ENCODE assay signal across 19 mouse cellular contexts in the genomic region with DNA sequence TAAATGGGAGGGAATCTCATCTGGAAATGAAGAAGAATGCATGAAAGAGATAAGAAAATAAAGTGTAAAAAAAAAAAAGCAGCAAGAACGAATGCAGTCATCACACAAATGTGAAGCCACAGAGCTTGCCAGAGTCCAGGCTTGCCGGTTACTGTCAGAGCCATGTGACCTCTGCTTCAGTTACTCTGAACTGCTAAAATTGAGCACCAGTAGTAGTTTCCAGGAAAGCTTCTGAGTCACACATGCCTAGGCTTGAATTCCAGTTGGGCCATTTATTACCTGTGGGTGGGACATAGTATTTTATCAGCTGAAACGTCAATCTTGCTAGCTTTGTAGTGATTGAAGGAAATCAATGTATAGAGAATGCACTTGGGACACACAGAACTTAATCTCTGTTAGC. TPM values are rescaled to one million over a fixed set of nuclear protein-coding genes. Genes with fewer than 3 reads are reported as not detected.
A peak's percentile ranks its signal among the peaks of the same experiment; 100 is the strongest.
DNase-seq lines count a peak whose midpoint lies in the region; TF ChIP-seq lines count a peak whose summit lies in the region.
"Had no signal": no experiment of that assay in that cellular context is flagged by ENCODE, and none has a peak within 500 bp of the region (broad histone marks: within the 10 kb centered on the region; RNA-seq: fewer than 3 reads in every experiment).

No protein-coding gene starts in this region.

- no peak for TF ChIP-seq POLR2A in kidney, adult 2 months (IDR thresholded peaks at IDR 0.05; ENCODE audit: low read depth, low read length)

- WGBS in kidney, adult 2 months, result 33% methylated on average over 3 of the region's 3 CpGs

- peaks cover 9% of the 10 kb centered on the region; the same call in 1 of the 2 replicates for H3K4me1 ChIP-seq in kidney, adult 2 months (ENCODE audit: control insufficient read depth, insufficient read depth, low read length)
- H3K4me1 ChIP-seq: midbrain, embryonic 10.5 days had no signal

- H3K36me3 ChIP-seq in kidney, adult 2 months (ENCODE audit: control insufficient read depth, insufficient read depth, low read length), result no peaks in the 10 kb centered on the region
- H3K36me3 ChIP-seq: embryonic facial prominence, embryonic 13.5 days; midbrain, embryonic 10.5 days had no signal

- peak; percentile 49 for DNase-seq in adrenal gland, adult 2 months
- no peak for DNase-seq in adrenal gland, postnatal 4 days (ENCODE audit: low spot score in 2 of 2)
- peak; percentile 69 for DNase-seq in kidney, adult 2 months
- no peak for DNase-seq in kidney, adult 8-10 months
- DNase-seq in adipocyte (ENCODE audit: low spot score), result peak; percentile 70
- DNase-seq in skeletal muscle tissue, adult 2 months (ENCODE audit: low read depth, low spot score), result peak; percentile 26
- no peak for DNase-seq in left cerebral cortex, postnatal 10 days (ENCODE audit: extremely low spot score in 1 of 2, low spot score in 2 of 2)
- DNase-seq in gastrocnemius, postnatal 4 days (ENCODE audit: low spot score in 2 of 2), result no peak
- DNase-seq: cerebellum, adult 2 months; gastrocnemius, postnatal 36 days; kidney, adult 11 months; kidney, postnatal 25 days; liver, postnatal 0 days; lung, postnatal 4 days; thymus, postnatal 4 days had no signal

- no peak overlapping the region for H3K4me3 ChIP-seq in kidney, adult 2 months (ENCODE audit: insufficient read depth, low read depth, low read length)
- H3K4me3 ChIP-seq: embryonic facial prominence, embryonic 13.5 days; midbrain, embryonic 10.5 days had no signal

- TF ChIP-seq CTCF in kidney, adult 2 months (conservative IDR thresholded peaks at IDR 0.05; ENCODE audit: insufficient read depth, insufficient read length, low read depth, low read length), result no peak

- H3K27me3 ChIP-seq in kidney, adult 2 months (replicated peaks; ENCODE audit: control insufficient read depth, insufficient read depth, low read length), result no peaks in the 10 kb centered on the region
- H3K27me3 ChIP-seq: CH12.LX; embryonic facial prominence, embryonic 13.5 days had no signal

- H3K27ac ChIP-seq in kidney, adult 2 months (ENCODE audit: insufficient read depth, low read depth, low read length), result no peak overlapping the region
- H3K27ac ChIP-seq: embryonic facial prominence, embryonic 13.5 days; hindbrain, embryonic 14.5 days; midbrain, embryonic 10.5 days had no signal

- intact Hi-C loops in left cerebral cortex, postnatal 10 days (cut with DNase I), result no loop called here

RNA-seq across cellular contexts. Expression of gene Papss2, which starts 48.2 kb away (rescaled TPM):
- 10 to 100 TPM; 11.1 to 20.8 TPM for total RNA-seq in adrenal gland, adult 2 months (2021)
- 0.91 and 1.1 TPM in 2 replicates for polyA plus RNA-seq in adrenal gland, adult 2 months (2012; rRNA removed)
- total RNA-seq in adrenal gland, postnatal 4 days (2021), result 10 to 100 TPM; 20.7 to 26.6 TPM
- 129 and 168 TPM in 2 replicates for polyA plus RNA-seq in kidney, adult 2 months (2012; rRNA removed)
- 1 to 10 TPM; 4.5 to 4.9 TPM for total RNA-seq in left cerebral cortex, postnatal 10 days (2021)
- 10 to 100 TPM; 14.5 to 15.4 TPM for total RNA-seq in gastrocnemius, postnatal 4 days (2021)

Comparison
In these comparisons a context has a peak if more than half of its experiments do, and no peak if none do; other contexts are left out.
1. DNase-seq: peak in adrenal gland, adult 2 months (single experiment), kidney, adult 2 months (single experiment), adipocyte (single experiment) and skeletal muscle tissue, adult 2 months (single experiment); none in adrenal gland, postnatal 4 days (0 of 2), kidney, adult 8-10 months (0 of 2), left cerebral cortex, postnatal 10 days (0 of 2) and gastrocnemius, postnatal 4 days (0 of 2).